Comparison of ENCODE assay signal across 9 mouse cellular contexts in the genomic region with DNA sequence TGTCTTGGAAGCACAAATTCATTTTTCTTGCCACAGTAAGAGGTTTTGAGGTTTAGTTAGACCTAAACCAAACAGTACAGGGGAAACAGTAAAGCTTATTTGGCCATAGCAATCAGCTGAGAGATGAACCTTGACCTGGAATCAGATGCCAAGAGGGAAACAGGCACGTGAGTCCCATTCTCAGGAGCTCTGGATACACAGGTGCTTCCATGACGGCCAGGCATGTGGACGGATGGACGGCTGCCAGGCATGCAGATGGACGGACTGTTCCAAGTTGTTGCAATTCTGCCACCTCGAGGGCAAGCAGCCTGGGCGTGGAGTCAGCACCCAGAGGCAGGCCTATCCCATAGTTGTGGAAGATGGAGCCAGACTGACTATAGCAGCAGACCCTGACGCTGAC. TPM values are rescaled to one million over a fixed set of nuclear protein-coding genes. Genes with fewer than 3 reads are reported as not detected.
DNase-seq lines count a peak whose midpoint lies in the region; ATAC-seq and TF ChIP-seq lines count a peak whose summit lies in the region.
"Had no signal": no experiment of that assay in that cellular context is flagged by ENCODE, and none has a peak within 500 bp of the region (broad histone marks: within the 10 kb centered on the region; RNA-seq: fewer than 3 reads in every experiment).

No protein-coding gene starts in this region.

- DNase-seq in heart, adult 11 months, result peak; percentile 98
- no peak for DNase-seq in heart, embryonic 10.5 days (ENCODE audit: low spot score)
- DNase-seq in brain, adult 2 months (ENCODE audit: low read depth, low spot score), result peak; percentile 91
- DNase-seq in heart, adult 8-10 months (ENCODE audit: low spot score), result peak; percentile 68
- peak; percentile 52 for DNase-seq in lung, postnatal 0 days (ENCODE audit: low spot score)
- DNase-seq in layer of hippocampus, adult 2 months (ENCODE audit: low spot score in 2 of 2), result no peak
- DNase-seq: layer of hippocampus, adult 9-11 months had no signal

- H3K27ac ChIP-seq in heart, embryonic 10.5 days, result no peak overlapping the region
- H3K27ac ChIP-seq in lung, postnatal 0 days (ENCODE audit: low read length), result no peak overlapping the region
- no peak overlapping the region for H3K27ac ChIP-seq in layer of hippocampus, adult 2 months

- H3K4me1 ChIP-seq in heart, embryonic 10.5 days, result peaks cover 9% of the 10 kb centered on the region
- H3K4me1 ChIP-seq in lung, postnatal 0 days (ENCODE audit: insufficient read depth, low read depth, low read length), result no peaks in the 10 kb centered on the region

- no peaks in the 10 kb centered on the region for H3K27me3 ChIP-seq in heart, embryonic 10.5 days (ENCODE audit: insufficient read depth, poor library complexity, severe bottlenecking)
- no peaks in the 10 kb centered on the region for H3K27me3 ChIP-seq in lung, postnatal 0 days (replicated peaks; ENCODE audit: insufficient read depth, low read length)

- peaks cover 13% of the 10 kb centered on the region; the same call in 1 of the 2 replicates for H3K36me3 ChIP-seq in heart, embryonic 10.5 days
- no peaks in the 10 kb centered on the region for H3K36me3 ChIP-seq in lung, postnatal 0 days (ENCODE audit: insufficient read depth, low read length)

- no peaks in the 10 kb centered on the region for H3K9me3 ChIP-seq in heart, embryonic 10.5 days
- H3K9me3 ChIP-seq in lung, postnatal 0 days (ENCODE audit: low read length), result no peaks in the 10 kb centered on the region

- H3K4me3 ChIP-seq in heart, embryonic 10.5 days, result no peak overlapping the region
- H3K4me3 ChIP-seq in lung, postnatal 0 days (ENCODE audit: low read depth, low read length), result no peak overlapping the region
- no peak overlapping the region for H3K4me3 ChIP-seq in layer of hippocampus, adult 2 months

- 0 out of 2 replicates have a peak, but pooled peaks have one; percentile 9 for ATAC-seq in lung, postnatal 0 days
- ATAC-seq in inflammation-experienced regulatory T-cells, adult 6 months, result no peak
- no peak for ATAC-seq in granulocyte monocyte progenitor cell, adult 5-6 weeks (replicated peaks; ENCODE audit: poor library complexity, severe bottlenecking)

- H3K9ac ChIP-seq in lung, postnatal 0 days (replicated peaks; ENCODE audit: low read depth), result no peak overlapping the region

- 80% methylated on average over 8 of the region's 8 CpGs for WGBS in heart, embryonic 10.5 days
- 52% methylated on average over 8 of the region's 8 CpGs for WGBS in lung, postnatal 0 days

- TF ChIP-seq EP300 in lung, postnatal 0 days (IDR thresholded peaks at IDR 0.05), result no peak; the same call in 1 of the 2 replicates

- TF ChIP-seq CTCF in lung, postnatal 0 days (IDR thresholded peaks at IDR 0.05), result no peak
- TF ChIP-seq CTCF in layer of hippocampus, adult 2 months (conservative IDR thresholded peaks at IDR 0.05), result no peak

- H3K4me2 ChIP-seq in lung, postnatal 0 days (replicated peaks; ENCODE audit: low read depth, low read length), result no peak overlapping the region

RNA-seq across cellular contexts. Expression of a gene that starts 37.3 kb away (rescaled TPM):
- 66.8 and 75.2 TPM in 2 replicates for polyA plus RNA-seq in heart, embryonic 10.5 days (2016; fragmentation: Nextera tagmentation; extraction: Ambion mirVana)
- 10 to 100 TPM; 29.3 to 39.8 (median 34.3) TPM for total RNA-seq in heart, adult 8-10 months (2022)
- polyA plus RNA-seq in lung, postnatal 0 days (2015; fragmentation: Nextera tagmentation; extraction: Ambion mirVana), result 47.2 and 58.1 TPM in 2 replicates
- 10 to 100 TPM; 69.3 to 98.0 (median 86.0) TPM for polyA plus RNA-seq in inflammation-experienced regulatory T-cells, adult 6 months (2017; shearing (Covaris generic))
- total RNA-seq in layer of hippocampus, adult 2 months (2021), result 10 to 100 TPM; 89.1 to 94.4 TPM
- total RNA-seq in granulocyte monocyte progenitor cell, adult 5-6 weeks (2014; fragmentation: Nextera tagmentation), result 52.0 and 54.1 TPM in 2 replicates
- total RNA-seq in granulocyte monocyte progenitor cell, adult 5-6 weeks (2017), result 16.0 and 20.0 TPM in 2 replicates

RNA-seq across cellular contexts. Expression of a gene that starts 38.4 kb away (rescaled TPM):
- polyA plus RNA-seq in heart, embryonic 10.5 days (2016; fragmentation: Nextera tagmentation; extraction: Ambion mirVana), result 13.4 and 14.2 TPM in 2 replicates
- total RNA-seq in heart, adult 8-10 months (2022), result 10 to 100 TPM; 77.3 to 94.3 (median 79.2) TPM
- polyA plus RNA-seq in lung, postnatal 0 days (2015; fragmentation: Nextera tagmentation; extraction: Ambion mirVana), result 9.2 and 9.9 TPM in 2 replicates
- 10 to 100 TPM in 1 of 3 experiments, 1 to 10 TPM in 2; 5.0 to 10.2 (median 8.8) TPM for polyA plus RNA-seq in inflammation-experienced regulatory T-cells, adult 6 months (2017; shearing (Covaris generic))
- total RNA-seq in layer of hippocampus, adult 2 months (2021), result 10 to 100 TPM; 78.8 to 82.5 TPM
- total RNA-seq in granulocyte monocyte progenitor cell, adult 5-6 weeks (2014; fragmentation: Nextera tagmentation), result 10.2 and 10.7 TPM in 2 replicates
- 7.2 and 9.1 TPM in 2 replicates for total RNA-seq in granulocyte monocyte progenitor cell, adult 5-6 weeks (2017)

RNA-seq across cellular contexts. Expression of a gene that starts 52.0 kb away (rescaled TPM):
- 0.28 and 0.60 TPM in 2 replicates for polyA plus RNA-seq in heart, embryonic 10.5 days (2016; fragmentation: Nextera tagmentation; extraction: Ambion mirVana)
- total RNA-seq in heart, adult 8-10 months (2022), result under 1 TPM; 0.30 to 0.59 (median 0.33) TPM
- polyA plus RNA-seq in lung, postnatal 0 days (2015; fragmentation: Nextera tagmentation; extraction: Ambion mirVana), result 3.1 and 3.3 TPM in 2 replicates
- 10 to 100 TPM; 18.3 to 62.3 (median 43.8) TPM for polyA plus RNA-seq in inflammation-experienced regulatory T-cells, adult 6 months (2017; shearing (Covaris generic))
- under 1 TPM; 0.20 to 0.34 TPM for total RNA-seq in layer of hippocampus, adult 2 months (2021)
- 1.8 and 6.1 TPM in 2 replicates for total RNA-seq in granulocyte monocyte progenitor cell, adult 5-6 weeks (2014; fragmentation: Nextera tagmentation)
- 2.2 and 2.6 TPM in 2 replicates for total RNA-seq in granulocyte monocyte progenitor cell, adult 5-6 weeks (2017)

RNA-seq across cellular contexts. Expression of a gene that starts 54.6 kb away (rescaled TPM):
- polyA plus RNA-seq in heart, embryonic 10.5 days (2016; fragmentation: Nextera tagmentation; extraction: Ambion mirVana), result 7.6 and 8.2 TPM in 2 replicates
- 10 to 100 TPM; 16.0 to 21.9 (median 16.5) TPM for total RNA-seq in heart, adult 8-10 months (2022)
- 5.4 and 6.0 TPM in 2 replicates for polyA plus RNA-seq in lung, postnatal 0 days (2015; fragmentation: Nextera tagmentation; extraction: Ambion mirVana)
- polyA plus RNA-seq in inflammation-experienced regulatory T-cells, adult 6 months (2017; shearing (Covaris generic)), result 10 to 100 TPM; 13.1 to 14.8 (median 13.3) TPM
- total RNA-seq in layer of hippocampus, adult 2 months (2021), result 10 to 100 TPM; 59.1 to 63.4 TPM
- total RNA-seq in granulocyte monocyte progenitor cell, adult 5-6 weeks (2014; fragmentation: Nextera tagmentation), result 17.4 and 22.1 TPM in 2 replicates
- total RNA-seq in granulocyte monocyte progenitor cell, adult 5-6 weeks (2017), result 9.9 and 14.6 TPM in 2 replicates

Comparison
In these comparisons a context has a peak if more than half of its experiments do, and no peak if none do; other contexts are left out.
1. DNase-seq: peak in heart, adult 11 months (single experiment), brain, adult 2 months (single experiment), heart, adult 8-10 months (single experiment) and lung, postnatal 0 days (single experiment); none in heart, embryonic 10.5 days (single experiment) and layer of hippocampus, adult 2 months (0 of 2).
2. RNA of a gene that starts 38.4 kb away (total RNA-seq): 78.8 to 82.5 TPM in layer of hippocampus, adult 2 months and 77.3 to 94.3 TPM in heart, adult 8-10 months; 7.2 to 10.7 TPM in granulocyte monocyte progenitor cell, adult 5-6 weeks; every median in the first group is over 4 times any median in the second.